Mouse (Mus musculus): ENCODE data around the gene Cdc42ep4. TPM values are rescaled to one million over a fixed set of nuclear protein-coding genes. Genes with fewer than 3 reads are reported as not detected.

The Cdc42ep4 gene
- polyA plus RNA-seq, 1 experiment from 2014 or later: 122 TPM

- Histone ChIP-seq H3K4me2 (no peak overlapping the region), H3K36me3 (no peaks in the 10 kb centered on the region), H3K4me1 (peaks cover 15% of the 10 kb centered on the region), H3K27ac (no peak overlapping the region), H3K27me3 (no peaks in the 10 kb centered on the region), H3K9ac (no peak overlapping the region), H3K9me3 (no peaks in the 10 kb centered on the region), H3K4me3 (no peak overlapping the region)
- no peak for ATAC-seq (ENCODE audit: borderline replicate concordance, extremely low read depth, low FRiP score, low TSS enrichment)
- 87% methylated on average over 5 of the region's 5 CpGs for WGBS
Observed at GRCm38 (mm10) chr11:113773191-113773590, 21.5 kb upstream of the Cdc42ep4 start.

GRCm38 (mm10) chr11:113771187-113771586, 19.5 kb upstream of the Cdc42ep4 start:
- Histone ChIP-seq H3K27ac (no peak overlapping the region), H3K4me2 (no peak overlapping the region), H3K36me3 (no peaks in the 10 kb centered on the region), H3K4me1 (peaks cover 16% of the 10 kb centered on the region), H3K4me3 (no peak overlapping the region), H3K9ac (no peak overlapping the region), H3K27me3 (no peaks in the 10 kb centered on the region), H3K9me3 (no peaks in the 10 kb centered on the region)
- 79% methylated on average over 13 of the region's 13 CpGs for WGBS
- ATAC-seq (ENCODE audit: borderline replicate concordance, extremely low read depth, low FRiP score, low TSS enrichment): no peak

DNA sequence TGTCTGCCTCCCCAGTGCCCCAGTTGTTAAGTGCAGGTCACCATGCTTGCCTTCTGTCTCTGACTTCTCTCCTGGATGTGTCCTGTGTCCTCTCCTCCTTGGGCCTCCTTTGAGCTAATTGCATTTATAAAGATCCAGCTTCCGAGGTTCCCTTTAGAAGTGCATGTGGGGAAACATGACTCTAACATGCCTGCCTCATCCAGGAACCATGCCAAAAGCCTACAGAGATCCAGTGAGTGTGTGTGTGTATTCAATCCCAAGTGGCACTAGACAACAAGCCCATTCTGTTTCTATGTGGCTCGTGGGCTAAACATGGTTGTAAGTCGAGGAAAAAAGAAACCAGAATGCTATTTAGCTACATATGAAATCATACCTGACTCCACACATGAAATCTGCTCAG, 16.7 kb upstream of the Cdc42ep4 start:
- ATAC-seq (ENCODE audit: borderline replicate concordance, extremely low read depth, low FRiP score, low TSS enrichment): no peak
- Histone ChIP-seq H3K9me3 (no peaks in the 10 kb centered on the region), H3K4me2 (no peak overlapping the region), H3K4me1 (peaks cover 31% of the 10 kb centered on the region), H3K27me3 (no peaks in the 10 kb centered on the region), H3K27ac (no peak overlapping the region), H3K4me3 (no peak overlapping the region), H3K9ac (no peak overlapping the region), H3K36me3 (no peaks in the 10 kb centered on the region)
- 50% methylated on average over 3 of the region's 3 CpGs for WGBS

DNA sequence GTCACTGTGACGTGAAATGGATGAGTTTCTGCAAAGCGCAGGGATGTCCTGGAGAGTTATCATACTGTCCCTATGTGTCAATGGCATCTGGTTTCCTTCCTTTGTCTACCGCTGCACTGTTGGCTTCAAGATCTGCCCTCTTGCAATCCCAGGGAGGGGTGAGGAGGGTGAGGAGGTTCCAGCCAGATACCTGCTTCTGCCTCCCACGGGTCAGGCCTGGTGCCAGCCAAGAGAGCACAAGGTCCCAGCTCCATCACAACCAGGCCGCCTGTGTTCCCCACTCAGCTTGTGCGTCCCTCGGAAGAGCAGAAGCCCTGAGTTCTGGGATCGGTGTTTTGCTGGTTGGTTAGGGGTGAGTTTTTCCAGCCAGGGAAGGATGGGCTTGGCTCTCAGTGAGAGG, 15.6 kb upstream of the Cdc42ep4 start:
- Histone ChIP-seq H3K4me1 (peaks cover 35% of the 10 kb centered on the region), H3K9ac (no peak overlapping the region), H3K27me3 (no peaks in the 10 kb centered on the region), H3K4me3 (no peak overlapping the region), H3K4me2 (0 out of 2 replicates have a peak overlapping the region, but pooled peaks have one; percentile 16), H3K27ac (peak overlapping the region; percentile 81), H3K9me3 (no peaks in the 10 kb centered on the region), H3K36me3 (no peaks in the 10 kb centered on the region)
- 45% methylated on average over 8 of the region's 8 CpGs for WGBS
- no peak for ATAC-seq (ENCODE audit: borderline replicate concordance, extremely low read depth, low FRiP score, low TSS enrichment)

GRCm38 (mm10) chr11:113766284-113766985, 14.8 kb upstream of the Cdc42ep4 start:
- Histone ChIP-seq H3K4me2 (0 out of 2 replicates have a peak overlapping the region, but pooled peaks have one; percentile 1), H3K9me3 (no peaks in the 10 kb centered on the region), H3K36me3 (no peaks in the 10 kb centered on the region), H3K9ac (no peak overlapping the region), H3K4me1 (peaks cover 35% of the 10 kb centered on the region), H3K27me3 (no peaks in the 10 kb centered on the region), H3K4me3 (no peak overlapping the region), H3K27ac (peak overlapping the region; percentile 81)
- 28% methylated on average over 10 of the region's 10 CpGs for WGBS
- peak; percentile 80 for ATAC-seq (ENCODE audit: borderline replicate concordance, extremely low read depth, low FRiP score, low TSS enrichment)

DNA sequence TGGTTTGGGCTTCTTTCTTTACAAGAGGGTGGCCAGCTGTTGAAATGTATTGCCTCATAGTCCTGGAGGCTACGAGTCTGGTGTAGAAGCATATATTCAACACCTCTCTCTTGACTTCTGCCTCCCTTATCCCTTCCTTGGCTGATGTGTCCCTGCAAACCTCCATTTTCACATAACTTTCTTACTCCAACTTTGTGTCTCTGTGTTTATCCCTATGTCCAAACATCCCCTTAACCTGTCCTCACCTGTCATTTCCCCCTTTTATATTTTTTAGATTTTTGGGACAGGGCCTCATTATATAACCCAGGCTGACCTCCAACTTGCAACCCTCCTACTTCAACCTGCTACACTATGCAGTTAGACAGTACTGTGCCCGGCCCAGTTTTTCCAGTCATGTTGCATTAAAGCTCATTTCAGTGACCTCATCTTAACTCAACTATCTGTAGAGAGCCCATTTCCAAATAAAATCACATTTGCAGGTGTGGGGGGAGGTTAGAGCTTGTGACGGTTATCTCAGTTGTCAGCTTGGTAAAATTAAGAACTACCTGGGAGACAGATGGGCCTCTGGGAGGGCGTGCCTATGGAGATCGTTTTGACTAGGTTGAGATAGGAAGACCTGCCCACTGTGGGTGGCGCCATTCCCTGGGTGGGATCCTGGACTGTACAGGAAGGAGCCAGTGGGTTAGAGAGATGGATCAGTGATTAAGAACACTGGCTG, 12.6 kb upstream of the Cdc42ep4 start:
- no peak for ATAC-seq (ENCODE audit: borderline replicate concordance, extremely low read depth, low FRiP score, low TSS enrichment)
- WGBS: 75% methylated on average over 6 of the region's 6 CpGs

DNA sequence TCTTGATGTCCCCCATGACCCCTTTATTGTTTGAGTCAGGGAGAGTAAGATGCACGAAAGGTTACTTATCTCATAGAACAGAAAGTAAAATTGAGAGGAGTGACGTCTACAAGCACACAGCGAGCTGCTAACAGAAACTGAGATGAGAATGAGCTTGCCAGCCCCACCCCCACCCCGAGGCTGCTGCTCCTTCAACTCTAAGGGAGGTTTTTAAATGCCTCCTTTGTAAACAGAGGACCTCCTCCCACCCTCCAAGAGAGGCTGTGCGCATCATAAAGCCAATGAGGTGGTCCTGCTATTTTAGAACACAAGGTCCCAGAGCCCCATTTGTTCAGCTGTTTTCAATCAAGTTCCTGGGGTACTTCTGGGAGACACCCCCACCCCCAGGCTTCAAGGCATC, 11.8 kb upstream of the Cdc42ep4 start:
- ATAC-seq (ENCODE audit: borderline replicate concordance, extremely low read depth, low FRiP score, low TSS enrichment): no peak
- 14% methylated on average over 5 of the region's 5 CpGs for WGBS
- no peaks in the 10 kb centered on the region for H3K9me3 ChIP-seq
- H3K27ac ChIP-seq: no peak overlapping the region
- no peaks in the 10 kb centered on the region for H3K36me3 ChIP-seq
- H3K4me3 ChIP-seq: no peak overlapping the region
- H3K27me3 ChIP-seq: no peaks in the 10 kb centered on the region
- H3K4me1 ChIP-seq: peaks cover 35% of the 10 kb centered on the region
- H3K4me2 ChIP-seq: no peak overlapping the region
- no peak overlapping the region for H3K9ac ChIP-seq

More for the DNA sequence above, 12.6 kb upstream of the Cdc42ep4 start:
- H3K9me3 ChIP-seq: no peaks in the 10 kb centered on the region
- H3K4me1 ChIP-seq: peaks cover 35% of the 10 kb centered on the region
- H3K27ac ChIP-seq: no peak overlapping the region
- H3K4me3 ChIP-seq: no peak overlapping the region
- H3K36me3 ChIP-seq: no peaks in the 10 kb centered on the region
- no peak overlapping the region for H3K4me2 ChIP-seq
- no peak overlapping the region for H3K9ac ChIP-seq
- H3K27me3 ChIP-seq: no peaks in the 10 kb centered on the region

GRCm38 (mm10) chr11:113762136-113762797, 10.6 kb upstream of the Cdc42ep4 start:
- no peaks in the 10 kb centered on the region for H3K9me3 ChIP-seq
- H3K27ac ChIP-seq: no peak overlapping the region
- H3K4me3 ChIP-seq: no peak overlapping the region
- no peak for ATAC-seq (ENCODE audit: borderline replicate concordance, extremely low read depth, low FRiP score, low TSS enrichment)
- no peak overlapping the region for H3K4me2 ChIP-seq
- WGBS: 60% methylated on average over 8 of the region's 8 CpGs
- peaks cover 29% of the 10 kb centered on the region for H3K4me1 ChIP-seq
- H3K27me3 ChIP-seq: no peaks in the 10 kb centered on the region
- no peak overlapping the region for H3K9ac ChIP-seq
- no peaks in the 10 kb centered on the region for H3K36me3 ChIP-seq

DNA sequence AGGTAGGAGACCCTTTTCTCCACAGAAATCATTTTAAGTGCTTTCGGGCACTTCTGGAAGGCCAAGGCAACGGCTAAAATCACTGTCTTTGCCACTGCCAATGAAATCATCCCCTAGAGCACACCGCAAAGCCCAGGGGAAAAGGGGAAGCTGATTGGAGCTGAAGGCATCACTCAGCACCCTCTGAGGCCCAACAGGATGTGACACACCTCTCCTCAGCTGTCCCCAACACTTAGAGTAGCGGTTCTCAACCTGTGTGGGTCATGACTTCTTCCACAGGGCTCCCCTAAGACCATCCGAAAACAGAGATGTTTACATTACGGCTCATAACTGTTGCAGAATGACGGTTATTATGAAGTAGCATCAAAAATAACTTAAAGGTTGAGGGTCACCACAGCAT, 10.0 kb upstream of the Cdc42ep4 start:
- Histone ChIP-seq H3K27me3 (no peaks in the 10 kb centered on the region), H3K9me3 (no peaks in the 10 kb centered on the region), H3K4me1 (peaks cover 23% of the 10 kb centered on the region), H3K4me3 (no peak overlapping the region), H3K9ac (no peak overlapping the region), H3K27ac (no peak overlapping the region), H3K36me3 (no peaks in the 10 kb centered on the region), H3K4me2 (no peak overlapping the region)
- ATAC-seq (ENCODE audit: borderline replicate concordance, extremely low read depth, low FRiP score, low TSS enrichment): no peak; the same call in 1 of the 2 replicates
- 62% methylated on average over 7 of the region's 7 CpGs for WGBS

- WGBS: 42% methylated on average over 7 of the region's 7 CpGs
- peaks cover 12% of the 10 kb centered on the region for H3K4me1 ChIP-seq
- no peak overlapping the region for H3K9ac ChIP-seq
- no peak overlapping the region for H3K27ac ChIP-seq
- no peak overlapping the region for H3K4me2 ChIP-seq
- no peaks in the 10 kb centered on the region for H3K36me3 ChIP-seq
- no peaks in the 10 kb centered on the region for H3K27me3 ChIP-seq
- no peak overlapping the region for H3K4me3 ChIP-seq
- no peaks in the 10 kb centered on the region for H3K9me3 ChIP-seq
- no peak for ATAC-seq (ENCODE audit: borderline replicate concordance, extremely low read depth, low FRiP score, low TSS enrichment)
Observed at GRCm38 (mm10) chr11:113760476-113760875, 8.8 kb upstream of the Cdc42ep4 start.

DNA sequence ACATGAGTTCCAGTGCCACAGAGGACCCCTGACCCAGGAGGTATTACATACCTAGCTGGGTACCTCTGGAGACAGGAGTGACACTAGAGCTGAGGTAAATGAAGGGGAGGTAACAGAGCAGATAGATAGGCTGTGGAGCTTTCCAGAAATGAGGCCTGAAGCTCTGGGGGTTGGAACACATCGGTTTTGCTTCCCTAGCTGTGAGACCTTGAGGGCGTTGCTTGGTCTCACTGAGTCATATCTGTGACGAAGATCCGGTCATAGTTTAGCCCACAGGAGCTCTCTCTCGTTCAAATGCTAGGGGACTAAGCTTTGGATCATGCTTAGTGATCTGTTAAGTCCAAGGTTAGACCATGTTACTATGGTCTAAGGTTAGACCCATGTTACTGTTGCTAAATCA, 7.2 kb upstream of the Cdc42ep4 start:
- no peak overlapping the region for H3K9ac ChIP-seq
- no peak overlapping the region for H3K4me3 ChIP-seq
- peaks cover 9% of the 10 kb centered on the region for H3K4me1 ChIP-seq
- no peak overlapping the region for H3K4me2 ChIP-seq
- H3K9me3 ChIP-seq: no peaks in the 10 kb centered on the region
- WGBS: 92% methylated on average over 5 of the region's 5 CpGs
- ATAC-seq (ENCODE audit: borderline replicate concordance, extremely low read depth, low FRiP score, low TSS enrichment): no peak
- H3K27me3 ChIP-seq: no peaks in the 10 kb centered on the region
- no peak overlapping the region for H3K27ac ChIP-seq
- no peaks in the 10 kb centered on the region for H3K36me3 ChIP-seq

GRCm38 (mm10) chr11:113756578-113756977, 4.9 kb upstream of the Cdc42ep4 start:
- no peak overlapping the region for H3K4me2 ChIP-seq
- 81% methylated on average over 12 of the region's 12 CpGs for WGBS
- no peak overlapping the region for H3K4me3 ChIP-seq
- H3K9ac ChIP-seq: no peak overlapping the region
- H3K9me3 ChIP-seq: no peaks in the 10 kb centered on the region
- H3K4me1 ChIP-seq: peaks cover 12% of the 10 kb centered on the region
- no peaks in the 10 kb centered on the region for H3K36me3 ChIP-seq
- no peaks in the 10 kb centered on the region for H3K27me3 ChIP-seq
- H3K27ac ChIP-seq: no peak overlapping the region
- ATAC-seq (ENCODE audit: borderline replicate concordance, extremely low read depth, low FRiP score, low TSS enrichment): no peak

Measured in lung, embryonic 15.5 days (tissue).